Mouse (Mus musculus) cerebellum, adult 2 months (tissue): Measurements from ENCODE around the gene Gm44511.

Experiments used
- CTCF ChIP-seq: fragments of 200-500 bp; IDR thresholded peaks from 2 replicates; pipeline ENCODE4 v1.5.1; 2011; ENCODE audit warnings: low read depth, mild to moderate bottlenecking, control low read depth, low read length, moderate library complexity, borderline replicate concordance; ENCODE audit not compliant: insufficient read depth
- POLR2A ChIP-seq: fragments of 200-500 bp; IDR thresholded peaks from 2 replicates; pipeline ENCODE4 v1.6.1; 2011; ENCODE audit warnings: low read length, control low read depth, borderline replicate concordance; ENCODE audit not compliant: insufficient read depth

GRCm38 (mm10) chr6:128769481-128770253, 56.4 kb downstream of the Gm44511 start:
- TF ChIP-seq POLR2A = no peak
- no peak for TF ChIP-seq CTCF
